Mouse (Mus musculus) limb, embryonic 15.5 days (tissue): ENCODE measurements around the gene Ubxn6. TPM values are rescaled to one million over a fixed set of nuclear protein-coding genes. Genes with fewer than 3 reads are reported as not detected.
"Not testable (repeated sequence)": the region's sequence is repeated elsewhere in the genome, so short reads cannot be mapped to it uniquely, and the experiment has no call there.

Experiments used
- ATAC-seq: fragments of 200-750 bp; cut with Nextera tagmentation; 2 replicates; pipeline ENCODE4 v1.8.0; 2017; ENCODE audit warnings: low read depth, moderate TSS enrichment; ENCODE audit not compliant: insufficient number of reproducible peaks, low FRiP score, low TSS enrichment
- H3K27ac ChIP-seq: fragments of 300-500 bp; sonication (generic); 2 replicates; pipeline ENCODE4 v1.5.1; 2015; ENCODE audit warnings: moderate library complexity, mild to moderate bottlenecking, inconsistent platforms
- H3K27me3 ChIP-seq: fragments of 300-500 bp; sonication (generic); 2 replicates; pipeline ENCODE4 v1.6.1; 2015; ENCODE audit warnings: inconsistent platforms
- H3K36me3 ChIP-seq: fragments of 300-500 bp; sonication (generic); 2 replicates; pipeline ENCODE4 v1.6.1; 2015; ENCODE audit warnings: inconsistent platforms
- H3K4me1 ChIP-seq: fragments of 300-500 bp; sonication (generic); 2 replicates; pipeline ENCODE4 v1.6.1; 2015; ENCODE audit warnings: inconsistent platforms
- H3K4me2 ChIP-seq: fragments of 300-500 bp; sonication (generic); 2 replicates; pipeline ENCODE4 v1.6.1; 2015; ENCODE audit warnings: mild to moderate bottlenecking, inconsistent platforms
- H3K4me3 ChIP-seq: fragments of 300-500 bp; sonication (generic); 2 replicates; pipeline ENCODE4 v1.5.1; 2015; ENCODE audit warnings: mild to moderate bottlenecking, inconsistent platforms
- H3K9ac ChIP-seq: fragments of 300-500 bp; sonication (generic); 2 replicates; pipeline ENCODE4 v1.6.1; 2015; ENCODE audit warnings: inconsistent platforms
- H3K9me3 ChIP-seq: fragments of 300-500 bp; sonication (generic); 2 replicates; pipeline ENCODE4 v1.6.1; 2016; ENCODE audit warnings: inconsistent platforms
- WGBS: fragments of 180-500 bp; shearing (Covaris S2); methylation state at CpG from one replicate; pipeline ENCODE4 v1.1.7; 2015; 5-methylcytosine and 5-hydroxymethylcytosine counted together
- polyA plus RNA-seq: library from polyadenylated mRNA; unstranded; fragments of >200 nt; fragmentation: Nextera tagmentation; extraction: Ambion mirVana; gene quantifications from 2 replicates; pipeline ENCODE4 v1.2.1, GENCODE M21; 2015

Ubxn6 gene
- polyA plus RNA-seq, 1 experiment from 2014 or later: 42.1 TPM

DNA sequence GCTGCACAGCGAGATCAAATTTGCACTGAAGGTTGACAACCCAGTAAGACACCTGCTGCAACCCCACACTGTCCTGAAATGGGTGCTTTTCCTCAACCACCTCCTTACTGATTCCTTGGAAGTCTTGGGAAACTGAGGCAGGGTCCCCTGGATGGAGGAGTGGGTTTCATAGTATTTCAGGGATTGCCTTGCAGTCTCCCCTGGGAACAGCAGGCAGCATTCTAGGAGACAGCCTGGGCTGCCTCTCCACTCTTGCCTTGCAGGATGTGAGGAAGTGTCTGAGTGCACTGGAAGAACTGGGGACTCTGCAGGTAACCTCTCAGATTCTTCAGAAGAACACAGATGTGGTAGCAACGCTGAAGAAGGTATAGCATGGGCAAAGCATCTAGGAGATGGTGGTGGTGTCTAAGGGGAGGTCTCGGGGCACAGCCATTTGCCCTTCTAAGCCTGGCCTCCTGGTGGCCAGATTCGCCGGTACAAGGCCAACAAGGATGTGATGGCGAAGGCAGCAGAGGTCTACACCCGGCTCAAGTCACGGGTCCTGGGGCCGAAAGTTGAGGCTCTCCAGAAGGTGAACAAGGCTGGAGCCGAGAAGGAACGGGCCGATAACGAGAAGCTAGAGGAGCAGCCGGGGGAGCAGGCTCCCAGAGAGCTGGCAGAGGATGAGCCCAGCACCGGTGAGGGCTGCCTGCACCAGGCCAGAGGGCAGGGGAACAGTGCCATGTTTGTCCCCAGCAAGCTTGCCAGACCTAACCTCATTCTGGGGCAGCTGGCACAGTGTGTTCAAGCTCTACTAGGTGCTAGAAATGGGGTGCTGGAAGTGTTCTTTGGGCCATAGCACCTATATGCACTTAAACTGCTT, 24.1 kb upstream of the Ubxn6 start:
- 93% methylated on average over 15 of the region's 15 CpGs for WGBS
- Histone ChIP-seq H3K9ac (no peak overlapping the region), H3K4me3 (no peak overlapping the region), H3K27me3 (no peaks in the 10 kb centered on the region), H3K27ac (no peak overlapping the region), H3K9me3 (no peaks in the 10 kb centered on the region), H3K4me2 (no peak overlapping the region), H3K4me1 (no peaks in the 10 kb centered on the region), H3K36me3 (peaks cover 92% of the 10 kb centered on the region)
- no peak for ATAC-seq

- no peak for ATAC-seq
- WGBS: 90% methylated on average over 8 of the region's 8 CpGs
- no peak overlapping the region for H3K4me3 ChIP-seq
- peaks cover 91% of the 10 kb centered on the region for H3K36me3 ChIP-seq
- H3K9me3 ChIP-seq: no peaks in the 10 kb centered on the region
- no peak overlapping the region for H3K27ac ChIP-seq
- H3K4me2 ChIP-seq: no peak overlapping the region
- no peaks in the 10 kb centered on the region for H3K27me3 ChIP-seq
- no peaks in the 10 kb centered on the region for H3K4me1 ChIP-seq
- H3K9ac ChIP-seq: no peak overlapping the region
Observed at GRCm38 (mm10) chr17:56098180-56098579, 23.4 kb upstream of the Ubxn6 start.

DNA sequence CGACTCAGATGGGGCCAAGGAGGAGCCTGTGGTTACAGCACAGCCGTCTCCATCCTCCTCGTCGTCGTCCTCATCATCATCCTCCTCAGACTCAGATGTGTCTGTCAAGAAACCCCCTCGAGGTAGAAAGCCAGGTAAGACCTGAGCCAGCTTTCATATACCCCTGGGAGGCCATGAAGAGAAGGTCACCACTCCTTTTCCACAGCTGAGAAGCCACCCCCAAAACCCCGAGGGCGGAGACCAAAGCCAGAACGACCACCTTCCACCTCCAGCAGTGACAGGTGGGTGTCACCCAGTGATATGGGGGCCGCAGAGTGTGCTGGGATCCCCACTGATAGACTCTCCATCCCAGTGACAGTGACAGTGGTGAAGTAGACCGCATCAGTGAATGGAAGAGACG, 22.1 kb upstream of the Ubxn6 start:
- Histone ChIP-seq H3K27ac (no peak overlapping the region), H3K4me2 (no peak overlapping the region), H3K9me3 (no peaks in the 10 kb centered on the region), H3K9ac (no peak overlapping the region), H3K36me3 (peaks cover 83% of the 10 kb centered on the region), H3K4me3 (no peak overlapping the region), H3K4me1 (no peaks in the 10 kb centered on the region), H3K27me3 (no peaks in the 10 kb centered on the region)
- 87% methylated on average over 12 of the region's 12 CpGs for WGBS
- no peak for ATAC-seq

GRCm38 (mm10) chr17:56092794-56093193, 18.0 kb upstream of the Ubxn6 start:
- no peaks in the 10 kb centered on the region for H3K9me3 ChIP-seq
- H3K4me1 ChIP-seq: no peaks in the 10 kb centered on the region
- H3K36me3 ChIP-seq: peaks cover 72% of the 10 kb centered on the region
- ATAC-seq: no peak
- H3K9ac ChIP-seq: no peak overlapping the region
- 77% methylated on average over 1 of the region's 1 CpGs for WGBS
- H3K4me3 ChIP-seq: no peak overlapping the region
- no peaks in the 10 kb centered on the region for H3K27me3 ChIP-seq
- no peak overlapping the region for H3K4me2 ChIP-seq
- H3K27ac ChIP-seq: no peak overlapping the region

GRCm38 (mm10) chr17:56092312-56092711, 17.5 kb upstream of the Ubxn6 start:
- no peaks in the 10 kb centered on the region for H3K4me1 ChIP-seq
- WGBS: 94% methylated on average over 1 of the region's 1 CpGs
- ATAC-seq: no peak

GRCm38 (mm10) chr17:56080781-56081585, 6.2 kb upstream of the Ubxn6 start:
- peak overlapping the region; percentile 94 for H3K9ac ChIP-seq
- WGBS: 6% methylated on average over 8 of the region's 8 CpGs
- no peak for ATAC-seq
- H3K27ac ChIP-seq: no peak overlapping the region
- peak overlapping the region; percentile 85 for H3K4me3 ChIP-seq
- peaks cover 26% of the 10 kb centered on the region for H3K4me1 ChIP-seq
- no peaks in the 10 kb centered on the region for H3K27me3 ChIP-seq
- peak overlapping the region; percentile 96 for H3K4me2 ChIP-seq
- H3K9me3 ChIP-seq: no peaks in the 10 kb centered on the region
- H3K36me3 ChIP-seq: peaks cover 34% of the 10 kb centered on the region

More at GRCm38 (mm10) chr17:56092312-56092711, 17.5 kb upstream of the Ubxn6 start:
- no peak overlapping the region for H3K4me3 ChIP-seq
- H3K9me3 ChIP-seq: no peaks in the 10 kb centered on the region
- H3K4me2 ChIP-seq: no peak overlapping the region
- no peaks in the 10 kb centered on the region for H3K27me3 ChIP-seq
- H3K27ac ChIP-seq: no peak overlapping the region
- no peak overlapping the region for H3K9ac ChIP-seq
- peaks cover 68% of the 10 kb centered on the region for H3K36me3 ChIP-seq

DNA sequence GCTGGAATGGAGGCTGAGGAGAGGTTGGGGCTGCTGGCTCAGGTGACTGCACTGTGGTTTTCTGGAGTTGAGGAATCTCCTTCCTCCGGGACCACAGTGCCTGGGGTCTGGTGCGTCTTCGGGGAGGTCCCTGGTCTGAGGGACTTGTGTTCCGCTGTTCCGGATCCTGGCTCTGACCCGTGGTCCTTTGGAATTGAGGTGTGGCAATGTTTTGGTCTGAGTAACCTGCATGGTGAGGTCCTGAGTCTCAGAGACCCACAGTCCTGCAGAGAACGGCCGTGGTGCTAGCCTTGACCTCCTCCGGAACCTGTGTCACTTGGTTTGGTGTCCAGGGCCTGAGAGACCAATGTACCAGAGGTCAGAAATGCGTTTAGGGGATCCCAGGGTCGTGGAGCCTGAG, 5.1 kb upstream of the Ubxn6 start:
- Histone ChIP-seq H3K4me1 (peaks cover 31% of the 10 kb centered on the region), H3K36me3 (peaks cover 27% of the 10 kb centered on the region), H3K9ac (peak overlapping the region; percentile 94), H3K4me3 (peak overlapping the region; percentile 85), H3K27ac (peak overlapping the region; percentile 74), H3K27me3 (no peaks in the 10 kb centered on the region), H3K9me3 (no peaks in the 10 kb centered on the region), H3K4me2 (peak overlapping the region; percentile 96)
- WGBS: 3% methylated on average over 11 of the region's 11 CpGs
- no peak for ATAC-seq

GRCm38 (mm10) chr17:56078880-56079795, 4.3 kb upstream of the Ubxn6 start, which contains the start of gene Hdgfl2:
TSS of gene Hdgfl2 (plus strand) at chr17:56079634.
- peak within 1 kb of the TSS; percentile 85 for H3K4me3 ChIP-seq
- no peaks in the 10 kb centered on the region for H3K27me3 ChIP-seq
- WGBS: under 1% methylated on average over 61 of the region's 61 CpGs
- no peaks in the 10 kb centered on the region for H3K9me3 ChIP-seq
- H3K4me1 ChIP-seq: peaks cover 34% of the 10 kb centered on the region
- peak within 1 kb of the TSS; percentile 94 for H3K9ac ChIP-seq
- peak within 1 kb of the TSS; percentile 96 for H3K4me2 ChIP-seq
- H3K27ac ChIP-seq: peak within 1 kb of the TSS; percentile 74
- peaks cover 21% of the 10 kb centered on the region for H3K36me3 ChIP-seq
- peak; percentile 96 for ATAC-seq

- H3K9me3 ChIP-seq: not testable (repeated sequence)
- 64% methylated on average over 9 of the region's 9 CpGs for WGBS
- H3K27ac ChIP-seq: peak overlapping the region; percentile 39; the same call in 1 of the 2 replicates
Observed at GRCm38 (mm10) chr17:56078361-56078760, 3.5 kb upstream of the Ubxn6 start.

GRCm38 (mm10) chr17:56077523-56077922, 2.7 kb upstream of the Ubxn6 start:
- whole genome bisulfite sequencing: 87% methylated on average over 5 of the region's 5 CpGs
- Histone ChIP-seq H3K4me2 (no peak overlapping the region), H3K27ac (no peak overlapping the region), H3K36me3 (peaks cover 14% of the 10 kb centered on the region), H3K27me3 (no peaks in the 10 kb centered on the region), H3K9ac (no peak overlapping the region), H3K4me3 (no peak overlapping the region), H3K4me1 (peaks cover 42% of the 10 kb centered on the region), H3K9me3 (no peaks in the 10 kb centered on the region)
- ATAC-seq: no peak

More at GRCm38 (mm10) chr17:56078361-56078760, 3.5 kb upstream of the Ubxn6 start:
- peaks cover 40% of the 10 kb centered on the region for H3K4me1 ChIP-seq
- H3K4me3 ChIP-seq: peak overlapping the region; percentile 85
- H3K4me2 ChIP-seq: peak overlapping the region; percentile 36
- H3K36me3 ChIP-seq: peaks cover 16% of the 10 kb centered on the region
- H3K9ac ChIP-seq, H3K27me3 ChIP-seq, ATAC-seq: not testable (repeated sequence)
